In genomic region chr10:12996736-12997477, GRCm38 (mm10) we compare ENCODE assay signal across 8 mouse cellular contexts. TPM values are rescaled to one million over a fixed set of nuclear protein-coding genes. Genes with fewer than 3 reads are reported as not detected.
DNase-seq lines count a peak whose midpoint lies in the region; ATAC-seq and TF ChIP-seq lines count a peak whose summit lies in the region.

No protein-coding gene starts in this region.

- H3K27ac ChIP-seq in ES-E14 (ENCODE audit: insufficient read depth, low read depth, low read length, poor library complexity, severe bottlenecking): no peak overlapping the region
- no peak overlapping the region for H3K27ac ChIP-seq in cerebellum, adult 2 months (ENCODE audit: insufficient read depth, low read length)
- H3K27ac ChIP-seq in forebrain, postnatal 0 days (ENCODE audit: low read depth, low read length): no peak overlapping the region
- H3K27ac ChIP-seq in lung, embryonic 16.5 days (ENCODE audit: low read length): no peak overlapping the region

- H3K9ac ChIP-seq in ES-E14 (ENCODE audit: insufficient read depth, low read depth, low read length, poor library complexity, severe bottlenecking): no peak overlapping the region
- H3K9ac ChIP-seq in forebrain, postnatal 0 days: no peak overlapping the region
- H3K9ac ChIP-seq in lung, embryonic 16.5 days (ENCODE audit: low read length): no peak overlapping the region

- no peak overlapping the region for H3K4me2 ChIP-seq in forebrain, postnatal 0 days (ENCODE audit: low read depth)
- H3K4me2 ChIP-seq in lung, embryonic 16.5 days (ENCODE audit: low read depth, low read length): peak overlapping the region; percentile 17

- no peak for TF ChIP-seq POLR2A in cerebellum, adult 2 months (IDR thresholded peaks at IDR 0.05; ENCODE audit: borderline replicate concordance, insufficient read depth, low read length)

- H3K9me3 ChIP-seq in ES-E14 (ENCODE audit: control insufficient read depth, insufficient read depth, low read depth, low read length): no peaks in the 10 kb centered on the region
- H3K9me3 ChIP-seq in forebrain, postnatal 0 days (ENCODE audit: low read length): no peaks in the 10 kb centered on the region
- H3K9me3 ChIP-seq in lung, embryonic 16.5 days (ENCODE audit: control insufficient read depth, low read length): no peaks in the 10 kb centered on the region

- H3K27me3 ChIP-seq in cerebellum, adult 2 months (ENCODE audit: control insufficient read depth, insufficient read depth, low read length): no peaks in the 10 kb centered on the region; the same call in 1 of the 2 replicates
- no peaks in the 10 kb centered on the region for H3K27me3 ChIP-seq in forebrain, postnatal 0 days (ENCODE audit: insufficient read depth, low read length)
- no peaks in the 10 kb centered on the region for H3K27me3 ChIP-seq in lung, embryonic 16.5 days (ENCODE audit: control insufficient read depth, insufficient read depth, low read depth, low read length)

- TF ChIP-seq CTCF in cerebellum, adult 2 months (IDR thresholded peaks at IDR 0.05; ENCODE audit: borderline replicate concordance, insufficient read depth, low read depth, low read length): peak; percentile 84
- TF ChIP-seq CTCF in forebrain, postnatal 0 days (IDR thresholded peaks at IDR 0.05; ENCODE audit: low read depth): peak; percentile 84

- peak; percentile 75 for DNase-seq in ES-E14 (ENCODE audit: low read depth, low spot score)
- peak; percentile 74 to 78 for DNase-seq in cerebellum, adult 2 months
- peak; percentile 87 for DNase-seq in forebrain, postnatal 0 days
- DNase-seq in layer of hippocampus, adult 8-10 months (ENCODE audit: low spot score in 2 of 2): peak; percentile 43 to 83
- peak; percentile 72 for DNase-seq in ovary, postnatal 10 days (ENCODE audit: low spot score)
- DNase-seq in thymus, postnatal 0 days (ENCODE audit: low spot score): peak; percentile 86

- in situ Hi-C loops in ES-E14 (cut with MboI; ENCODE audit: low sequenced_read_pairs in 2 of 2, unreplicated experiment in 2 of 2): no loop called here

- ATAC-seq in forebrain, postnatal 0 days: peak; percentile 78; the same call in 1 of the 2 replicates
- ATAC-seq in hematopoietic stem cell, adult 5-6 weeks (replicated peaks in 1 of 2; ENCODE audit: insufficient read depth in 1 of 2, low FRiP score in 2 of 2, low TSS enrichment in 1 of 2, low read depth in 1 of 2, poor library complexity in 2 of 2, severe bottlenecking in 2 of 2): peak; percentile 89 to 97
- ATAC-seq in lung, embryonic 16.5 days (ENCODE audit: low read depth): peak; percentile 87

- 53% methylated on average over 17 of the region's 17 CpGs for WGBS in cerebellum, adult 2 months
- WGBS in forebrain, postnatal 0 days: 42% methylated on average over 17 of the region's 17 CpGs
- 33% methylated on average over 17 of the region's 17 CpGs for WGBS in lung, embryonic 16.5 days

- peaks cover 0 to 8% of the 10 kb centered on the region in 2 experiments; a peak in 1 of 4 replicates for H3K4me1 ChIP-seq in ES-E14 (ENCODE audit: control insufficient read depth in 2 of 2, insufficient read depth in 2 of 2, low read length in 2 of 2, poor library complexity in 1 of 2)
- H3K4me1 ChIP-seq in cerebellum, adult 2 months (ENCODE audit: control insufficient read depth, insufficient read depth, low read length): no peaks in the 10 kb centered on the region
- H3K4me1 ChIP-seq in forebrain, postnatal 0 days (ENCODE audit: insufficient read depth): no peaks in the 10 kb centered on the region
- no peaks in the 10 kb centered on the region for H3K4me1 ChIP-seq in lung, embryonic 16.5 days (replicated peaks; ENCODE audit: control insufficient read depth, insufficient read depth, low read length)

- no peaks in the 10 kb centered on the region for H3K36me3 ChIP-seq in ES-E14 (ENCODE audit: control insufficient read depth, insufficient read depth, low read length, poor library complexity, severe bottlenecking)
- H3K36me3 ChIP-seq in forebrain, postnatal 0 days (ENCODE audit: insufficient read depth): no peaks in the 10 kb centered on the region
- no peaks in the 10 kb centered on the region for H3K36me3 ChIP-seq in lung, embryonic 16.5 days (ENCODE audit: control insufficient read depth, insufficient read depth, low read length)

- H3K4me3 ChIP-seq in ES-E14 (ENCODE audit: insufficient read depth in 1 of 2, low read depth in 1 of 2, low read length in 2 of 2, poor library complexity in 1 of 2, severe bottlenecking in 1 of 2): no peak overlapping the region
- no peak overlapping the region for H3K4me3 ChIP-seq in cerebellum, adult 2 months (replicated peaks; ENCODE audit: insufficient read depth, low read depth, low read length)
- H3K4me3 ChIP-seq in forebrain, postnatal 0 days (ENCODE audit: low read depth, low read length): no peak overlapping the region
- no peak overlapping the region for H3K4me3 ChIP-seq in lung, embryonic 16.5 days (ENCODE audit: low read length)

TF ChIP-seq in ES-E14, 5 proteins besides CTCF, POLR2A, EP300 and RAD21:
- TF ChIP-seq ZC3H11A (IDR thresholded peaks at IDR 0.05; ENCODE audit: borderline replicate concordance, low read depth, low read length): peak; percentile 85
- TF ChIP-seq ZNF384 (IDR thresholded peaks at IDR 0.05; ENCODE audit: low read depth, low read length): no peak

RNA-seq across cellular contexts. Expression of gene Sf3b5, which starts 8.2 kb away (rescaled TPM):
- total RNA-seq in ES-E14 (2012; rRNA removed): 34.1 and 37.7 TPM in 2 replicates
- 19.1 and 21.2 TPM in 2 replicates for polyA plus RNA-seq in cerebellum, adult 2 months (2012; rRNA removed)
- 19.7 and 22.9 TPM in 2 replicates for total RNA-seq in forebrain, postnatal 0 days (2014; rRNA removed)
- 30.2 and 36.4 TPM in 2 replicates for polyA plus RNA-seq in forebrain, postnatal 0 days (2015; fragmentation: Nextera tagmentation; extraction: Ambion mirVana)
- total RNA-seq in hematopoietic stem cell, adult 5-6 weeks (2017): 11.6 and 14.0 TPM in 2 replicates
- 1 to 10 TPM; 6.7 to 9.4 (median 7.5) TPM for total RNA-seq in layer of hippocampus, adult 8-10 months (2022)
- polyA plus RNA-seq in lung, embryonic 16.5 days (2015; fragmentation: Nextera tagmentation; extraction: Ambion mirVana): 34.5 TPM in 2 replicates
- 45.6 and 47.3 TPM in 2 replicates for polyA plus RNA-seq in thymus, postnatal 0 days (2015; fragmentation: Nextera tagmentation; extraction: Ambion mirVana)

RNA-seq across cellular contexts. Expression of gene Stx11, which starts 32.8 kb away (rescaled TPM):
- total RNA-seq in ES-E14 (2012; rRNA removed): 0.90 and 2.5 TPM in 2 replicates
- 0.10 and 0.11 TPM in 2 replicates for polyA plus RNA-seq in cerebellum, adult 2 months (2012; rRNA removed)
- 1.1 and 1.9 TPM in 2 replicates for total RNA-seq in forebrain, postnatal 0 days (2014; rRNA removed)
- polyA plus RNA-seq in forebrain, postnatal 0 days (2015; fragmentation: Nextera tagmentation; extraction: Ambion mirVana): 0.82 and 1.6 TPM in 2 replicates
- total RNA-seq in hematopoietic stem cell, adult 5-6 weeks (2017): 5.4 and 5.8 TPM in 2 replicates
- total RNA-seq in layer of hippocampus, adult 8-10 months (2022): under 1 TPM; 0.13 to 0.61 (median 0.26) TPM
- polyA plus RNA-seq in lung, embryonic 16.5 days (2015; fragmentation: Nextera tagmentation; extraction: Ambion mirVana): 2.2 and 2.7 TPM in 2 replicates
- 20.6 and 21.9 TPM in 2 replicates for polyA plus RNA-seq in thymus, postnatal 0 days (2015; fragmentation: Nextera tagmentation; extraction: Ambion mirVana)
